Mouse (Mus musculus) right cerebral cortex, postnatal 4 days (tissue): ENCODE data around the gene Gnl1.
"Not testable (repeated sequence)": the region's sequence is repeated elsewhere in the genome, so short reads cannot be mapped to it uniquely, and the experiment has no call there.

Experiments used
- DNase-seq: peaks from one replicate; pipeline ENCODE4 v3.0.0-alpha.2; 2022

Gene Gnl1

DNA sequence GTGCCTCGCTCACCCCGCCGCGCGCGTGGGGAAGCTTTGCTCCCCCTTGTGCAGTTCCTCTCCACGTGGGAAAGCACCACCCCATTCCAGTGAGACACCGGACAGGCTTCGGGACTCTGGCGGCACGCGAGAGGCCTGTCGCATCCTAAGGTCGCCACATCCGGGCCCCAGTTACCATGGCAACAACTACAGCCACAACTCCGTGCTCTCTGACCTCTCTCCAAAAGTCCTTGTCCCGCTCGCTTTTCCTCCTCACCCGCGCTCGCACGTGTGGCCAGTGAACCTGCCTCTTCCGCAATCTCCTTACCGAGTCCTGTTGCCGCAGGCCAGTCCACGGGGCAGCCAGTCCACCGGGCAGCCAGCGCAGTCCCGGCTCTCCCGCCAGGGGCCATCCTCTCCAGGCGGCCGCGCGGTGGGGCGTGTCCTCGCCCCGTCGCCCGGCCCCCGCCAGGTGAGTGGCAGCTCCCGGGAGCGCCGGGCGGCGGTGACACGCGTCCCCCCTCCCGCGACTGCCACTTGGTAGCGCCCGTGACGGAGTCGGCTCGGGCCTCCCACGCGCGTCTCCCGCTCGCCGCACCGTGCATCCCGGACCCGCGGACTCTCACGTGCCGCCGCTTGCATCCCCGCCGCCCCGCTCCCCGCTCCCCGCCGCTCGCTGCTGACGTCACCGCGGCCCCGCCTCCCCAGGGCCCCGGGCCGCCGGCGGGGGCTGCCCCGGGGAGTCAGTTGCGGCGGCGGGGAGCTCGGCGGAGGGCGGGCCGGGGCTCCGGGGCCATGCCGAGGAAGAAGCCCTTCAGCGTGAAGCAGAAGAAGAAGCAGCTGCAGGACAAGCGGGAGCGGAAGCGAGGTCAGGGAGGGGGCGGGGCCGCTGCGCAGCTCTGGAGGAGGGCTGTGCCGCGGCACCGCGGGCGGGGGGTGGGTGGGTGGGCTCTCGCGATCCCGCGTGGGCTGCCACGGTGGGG is at the start of gene Gnl1, which contains the start of gene Prr3:
TSS of gene Gnl1 (plus strand) at position 451 of the 962 bp plus-strand sequence.
TSS of gene Prr3 (minus strand) at position 836 of the 962 bp plus-strand sequence.
- peak; percentile 84 for DNase-seq

DNA sequence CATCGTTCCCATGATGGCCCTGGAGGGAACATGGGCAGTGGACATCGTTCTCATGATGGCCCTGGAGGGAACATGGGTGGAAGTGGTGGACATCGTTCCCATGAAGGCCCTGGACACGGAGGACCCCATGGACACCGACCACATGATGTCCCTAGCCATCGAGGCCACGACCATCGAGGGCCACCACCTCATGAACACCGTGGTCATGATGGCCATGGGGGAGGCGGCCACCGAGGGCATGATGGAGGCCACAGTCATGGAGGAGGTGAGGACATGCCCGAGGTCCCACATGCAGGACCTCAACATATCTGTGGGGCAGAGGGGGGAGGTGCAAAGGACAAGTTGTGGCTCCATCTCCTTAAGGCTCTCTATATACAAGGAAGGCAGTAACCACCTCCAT is 49.0 kb upstream of the Gnl1 start:
- DNase-seq, result no peak

DNA sequence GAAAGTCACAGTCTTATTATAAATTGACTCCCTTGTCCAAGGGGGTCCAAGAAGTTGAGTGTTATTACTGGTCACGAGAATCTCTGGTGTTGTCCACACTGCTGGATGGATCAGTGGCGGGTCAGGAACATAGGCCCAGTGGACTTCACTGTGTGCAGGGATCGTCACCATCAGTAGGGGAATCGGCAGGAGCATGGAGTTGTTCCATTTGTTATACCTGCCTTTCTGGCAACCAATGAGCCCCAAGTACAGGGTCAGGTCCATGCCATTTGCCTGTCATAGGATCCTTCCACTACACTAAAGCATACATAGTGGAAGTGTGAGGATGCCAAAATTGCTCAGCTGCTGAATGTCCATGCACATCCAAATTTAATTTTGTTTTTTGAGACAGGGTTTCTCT is 47.0 kb upstream of the Gnl1 start:
- no peak for DNase-seq

DNA sequence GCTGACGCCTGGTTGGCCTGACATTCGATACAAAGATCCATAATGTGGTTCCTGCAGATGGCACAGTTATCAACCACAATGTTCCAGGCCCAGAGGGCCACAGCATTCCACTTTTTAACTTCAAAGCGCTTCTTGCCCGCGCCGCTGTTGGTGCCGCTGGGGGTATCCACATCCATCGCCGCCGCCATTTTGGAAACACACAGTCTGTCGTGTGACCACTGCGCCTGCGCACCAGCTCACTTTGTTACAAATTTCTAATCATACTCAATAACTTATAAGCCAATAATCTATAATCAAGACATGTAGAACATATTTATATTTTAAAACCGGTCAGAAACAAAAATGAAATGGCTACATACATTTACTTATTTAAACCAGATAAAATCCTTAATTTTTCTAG is 43.9 kb upstream of the Gnl1 start:
- not testable (repeated sequence) for DNase-seq

DNA sequence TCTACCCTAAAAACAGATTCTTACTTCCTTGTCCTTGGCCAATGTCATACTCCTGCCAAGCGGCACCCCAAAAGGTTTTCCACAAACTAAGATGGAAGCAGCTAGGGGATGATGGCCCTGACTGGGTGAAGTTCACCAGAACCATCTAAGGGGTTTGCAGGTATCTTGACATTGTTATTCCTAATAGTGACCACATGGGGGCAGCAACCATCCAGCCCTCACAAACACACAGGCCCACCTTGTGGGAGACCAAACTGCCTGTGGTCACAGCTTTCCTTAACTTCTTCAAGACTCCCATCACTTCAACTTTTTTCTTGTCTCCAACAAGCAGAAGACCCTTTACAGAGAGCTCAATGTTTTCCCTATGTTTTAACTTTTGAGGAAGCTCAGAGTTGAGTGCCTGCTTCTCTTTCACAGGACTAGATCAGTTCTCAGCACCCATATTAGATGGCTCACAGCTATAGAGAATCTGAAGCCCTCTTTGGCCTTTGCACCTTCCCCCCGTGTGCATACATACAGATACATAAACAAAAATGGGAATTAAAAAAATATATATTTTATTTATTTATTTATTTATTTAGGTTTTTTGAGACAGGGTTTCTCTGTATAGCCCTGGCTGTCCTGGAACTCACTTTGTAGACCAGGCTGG is 41.8 kb upstream of the Gnl1 start:
- no peak for DNase-seq

GRCm38 (mm10) chr17:35939108-35939507 is 40.5 kb upstream of the Gnl1 start:
- DNase-seq, result no peak

- DNase-seq, result no peak
Observed at GRCm38 (mm10) chr17:35939941-35940340, 39.7 kb upstream of the Gnl1 start.

DNA sequence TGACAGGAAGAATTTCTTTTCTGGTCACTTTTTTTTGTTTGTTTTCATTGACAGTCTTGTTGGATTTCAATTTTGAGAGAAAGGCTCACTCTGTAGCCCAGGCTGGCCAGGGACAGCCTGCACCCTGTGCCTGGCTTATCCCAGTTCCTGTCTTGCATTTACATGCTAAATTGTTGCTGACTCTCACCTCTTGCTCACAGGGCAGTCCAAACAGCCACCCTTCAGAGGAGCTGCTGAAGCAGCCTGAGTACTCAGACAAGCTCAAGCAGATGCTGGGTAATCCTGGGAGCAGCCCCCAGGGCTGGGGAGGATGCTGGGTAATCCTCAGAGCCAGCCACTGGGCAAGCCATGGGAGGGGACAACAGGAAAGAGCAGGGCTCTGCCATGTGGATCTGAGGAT is 28.7 kb upstream of the Gnl1 start:
- not testable (repeated sequence) for DNase-seq

- DNase-seq, result not testable (repeated sequence)
Observed at GRCm38 (mm10) chr17:35952559-35952958, 27.1 kb upstream of the Gnl1 start.

- no peak for DNase-seq
Observed at GRCm38 (mm10) chr17:35954665-35955064, 25.0 kb upstream of the Gnl1 start.

- DNase-seq, result no peak
Observed at GRCm38 (mm10) chr17:35958533-35959223, 21.0 kb upstream of the Gnl1 start.

DNA sequence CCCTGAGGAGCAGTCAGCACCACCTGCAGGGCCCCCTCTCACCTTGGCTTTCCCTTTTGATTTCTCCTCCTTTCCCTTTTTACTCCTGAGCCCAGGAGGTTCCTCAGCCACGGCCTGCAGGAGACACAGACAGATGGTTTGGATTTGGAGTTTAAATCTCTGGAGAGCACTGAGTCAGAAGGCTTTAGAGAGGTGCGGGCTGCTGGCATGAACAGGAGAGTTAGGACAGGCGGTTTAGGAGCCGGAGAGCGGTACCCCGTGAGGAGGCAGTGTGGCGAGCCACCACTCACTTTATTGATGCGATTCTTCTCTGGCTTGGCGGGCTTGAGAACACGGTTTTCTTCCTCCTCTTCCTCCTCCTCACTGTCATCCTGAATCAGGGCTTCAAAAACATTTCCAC is 16.4 kb upstream of the Gnl1 start:
- DNase-seq, result no peak

DNA sequence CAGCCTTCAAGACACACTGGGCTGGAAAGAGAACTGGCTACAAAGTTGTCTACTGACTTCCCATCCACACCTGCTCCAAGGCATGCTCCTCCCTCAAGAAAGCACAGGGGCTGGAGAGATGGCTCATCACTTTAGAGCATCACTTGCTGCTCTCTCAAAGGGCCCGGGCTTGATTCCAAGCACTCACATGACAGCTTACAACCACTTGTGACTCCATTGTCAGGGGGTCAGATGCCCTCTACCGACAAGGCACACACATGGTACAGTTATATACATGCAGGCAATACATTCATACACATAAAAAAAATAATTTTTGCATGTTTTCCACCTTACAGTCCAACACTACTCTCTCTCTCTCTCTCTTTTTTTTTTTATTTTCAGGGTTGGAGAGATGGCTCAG is 12.0 kb upstream of the Gnl1 start:
- DNase-seq, result no peak

DNA sequence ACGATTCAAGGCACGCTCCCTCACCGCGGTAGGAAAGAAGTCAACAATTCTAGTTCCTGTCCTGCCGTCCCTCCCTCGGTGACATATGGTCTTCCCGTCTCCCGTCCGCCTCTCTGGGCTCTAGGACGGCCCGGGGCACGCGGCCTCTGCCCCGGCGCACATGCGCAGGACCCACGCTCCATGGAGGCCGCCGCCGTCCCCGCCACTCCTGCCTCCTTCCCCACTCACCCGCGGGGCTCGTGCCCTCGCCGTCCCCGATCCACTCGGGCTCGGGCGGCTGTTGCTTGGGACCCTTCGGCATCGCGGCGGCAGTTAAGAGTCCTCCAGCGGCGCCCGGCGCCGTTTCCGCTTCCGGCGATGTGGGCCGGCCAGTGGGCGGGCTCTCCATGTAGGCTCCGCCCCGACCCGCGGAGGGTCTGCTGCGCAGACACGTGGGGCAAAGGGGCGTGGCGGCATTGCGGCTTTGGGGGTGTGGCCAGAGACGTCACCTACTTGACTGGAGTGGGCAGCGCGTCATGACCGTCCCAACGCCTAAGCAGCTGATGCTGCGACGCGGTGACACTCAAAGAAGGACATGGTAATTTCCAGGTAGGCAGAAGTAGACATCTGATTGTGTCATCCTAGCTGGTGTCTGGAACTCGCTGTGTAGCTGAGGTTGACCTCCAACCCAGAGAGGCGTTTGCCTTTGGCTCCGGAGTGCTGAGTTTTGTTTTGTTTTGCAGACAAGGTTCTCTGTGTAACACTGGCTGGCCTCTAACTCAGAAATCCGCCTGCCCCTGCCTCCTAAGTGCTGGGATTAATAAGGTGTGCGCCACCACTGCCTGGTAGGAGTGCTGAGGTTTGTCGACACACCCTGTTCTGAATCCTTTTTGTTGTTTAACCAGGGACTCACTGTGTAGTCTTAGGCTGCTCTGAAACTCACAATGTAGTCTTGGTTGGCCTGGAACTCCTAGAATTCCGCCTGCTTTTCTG is 9.9 kb upstream of the Gnl1 start, which contains the start of gene Abcf1:
TSS of gene Abcf1 (minus strand) at position 344 of the 972 bp plus-strand sequence.
- peak; percentile 98 for DNase-seq

DNA sequence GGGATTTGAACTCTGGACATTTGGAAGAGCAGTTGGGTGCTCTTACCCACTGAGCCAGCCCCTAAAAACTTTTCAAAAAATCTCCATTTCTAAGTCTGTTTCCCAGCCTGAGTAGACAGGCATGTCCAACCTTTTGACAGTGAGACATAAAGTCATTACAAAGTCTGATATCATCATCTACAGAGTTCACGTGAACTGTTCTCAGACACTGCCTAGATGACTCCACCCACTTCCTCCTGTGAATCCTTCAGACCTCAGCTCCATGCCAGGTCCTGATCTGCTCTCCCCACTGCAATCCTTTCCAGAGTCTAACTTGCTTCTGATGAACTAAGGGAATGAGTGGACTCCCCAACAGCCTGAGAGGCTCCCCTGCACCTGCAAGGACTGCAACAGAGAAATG is 7.5 kb upstream of the Gnl1 start:
- no peak for DNase-seq

- DNase-seq, result peak; percentile 82
Observed at GRCm38 (mm10) chr17:35978811-35979400, 745 bp upstream of the Gnl1 start.

GRCm38 (mm10) chr17:35980363-35980754 is 708 bp downstream of the Gnl1 start:
- peak; percentile 73 for DNase-seq

DNA sequence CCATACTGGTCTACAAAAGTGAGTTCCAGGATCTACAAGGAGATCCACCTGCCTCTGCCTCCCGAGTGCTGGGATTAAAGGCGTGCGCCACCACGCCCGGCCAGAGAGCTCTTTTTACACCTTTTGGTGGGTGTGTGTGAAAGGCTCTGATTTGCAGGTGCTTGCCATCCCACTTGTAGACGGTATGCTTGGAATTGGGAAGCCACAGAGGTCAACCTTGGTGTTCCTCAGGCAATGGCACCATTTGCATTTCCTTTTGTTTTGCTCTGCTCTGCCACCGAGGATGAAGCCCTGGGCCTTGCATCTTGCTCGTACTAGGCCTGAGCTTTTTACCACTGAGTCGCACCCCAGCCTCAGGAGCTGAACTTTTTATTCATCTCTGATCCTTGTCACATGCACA is 2.1 kb downstream of the Gnl1 start:
- no peak for DNase-seq

DNA sequence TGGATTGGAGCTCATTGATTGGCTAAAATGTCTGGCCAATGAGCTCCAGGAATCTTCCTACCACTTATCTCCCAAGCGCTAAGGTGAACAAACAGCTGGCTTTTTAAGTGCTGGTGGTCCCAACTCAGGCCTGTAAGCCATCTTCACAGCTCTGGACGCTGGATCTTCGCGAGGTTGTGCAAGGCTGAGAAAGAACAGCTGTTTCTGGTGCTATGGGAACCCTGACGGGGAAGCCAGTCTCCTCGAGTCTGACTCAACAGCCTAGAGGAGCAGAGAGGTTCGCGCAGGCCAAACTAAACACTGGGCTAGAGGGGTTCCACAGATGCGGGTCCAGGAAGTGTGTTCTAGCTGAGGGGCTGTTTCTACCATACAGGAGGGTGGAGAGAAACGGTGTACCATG is 12.1 kb downstream of the Gnl1 start:
- no peak for DNase-seq

DNA sequence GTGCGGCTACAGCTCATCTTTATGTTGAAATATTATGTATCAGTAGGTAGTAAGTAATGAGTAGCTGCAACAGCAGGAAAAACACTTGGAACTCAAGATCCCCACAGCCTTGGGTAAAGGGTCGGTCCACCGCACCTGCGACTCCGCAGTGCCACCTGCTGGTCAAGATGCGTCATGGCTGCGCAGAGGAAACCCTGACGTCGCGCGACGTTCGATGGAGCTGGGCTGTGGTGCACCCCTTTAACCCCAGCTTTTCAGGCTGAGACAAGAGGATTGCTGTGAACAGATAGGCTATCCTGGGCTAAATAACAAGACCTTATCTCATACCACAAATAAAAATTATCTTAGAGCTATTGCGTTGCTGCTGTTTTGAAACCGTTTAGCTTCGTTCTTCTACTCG is 14.0 kb downstream of the Gnl1 start:
- DNase-seq, result peak; percentile 78

GRCm38 (mm10) chr17:35994175-35994878 is 14.7 kb downstream of the Gnl1 start:
- peak; percentile 71 for DNase-seq
